Mouse (Mus musculus) forebrain, embryonic 11.5 days (tissue): ENCODE measurements around the gene Mis18a. TPM values are rescaled to one million over a fixed set of nuclear protein-coding genes. Genes with fewer than 3 reads are reported as not detected.

Experiments used
- ATAC-seq: fragments of 200-750 bp; cut with Nextera tagmentation; replicated peaks from 2 replicates; pipeline ENCODE4 v1.8.0; 2017; ENCODE audit warnings: moderate TSS enrichment; ENCODE audit not compliant: low FRiP score
- DNase-seq: peaks from one replicate; pipeline ENCODE4 v3.0.0-alpha.2; 2017; ENCODE audit warnings: low spot score
- H3K27ac ChIP-seq: fragments of 300-500 bp; sonication (generic); 2 replicates; pipeline ENCODE4 v1.5.1; 2014; ENCODE audit warnings: low read depth, low read length
- H3K27me3 ChIP-seq: fragments of 300-500 bp; sonication (generic); 2 replicates; pipeline ENCODE4 v1.6.1; 2014; ENCODE audit warnings: mild to moderate bottlenecking, low read length, mixed read lengths; ENCODE audit not compliant: control insufficient read depth, insufficient read depth
- H3K36me3 ChIP-seq: fragments of 300-500 bp; sonication (generic); 2 replicates; pipeline ENCODE4 v1.6.1; 2014; ENCODE audit warnings: mild to moderate bottlenecking, low read length, moderate library complexity, mixed read lengths; ENCODE audit not compliant: control insufficient read depth, insufficient read depth
- H3K4me1 ChIP-seq: fragments of 300-500 bp; sonication (generic); replicated peaks from 2 replicates; pipeline ENCODE4 v1.6.1; 2014; ENCODE audit warnings: low read length, mixed read lengths; ENCODE audit not compliant: control insufficient read depth, insufficient read depth
- H3K4me2 ChIP-seq: fragments of 300-500 bp; sonication (generic); 2 replicates; pipeline ENCODE4 v1.6.1; 2014; ENCODE audit warnings: low read depth, mild to moderate bottlenecking, low read length, moderate library complexity, mixed read lengths; ENCODE audit not compliant: severe bottlenecking
- H3K4me3 ChIP-seq: fragments of 300-500 bp; sonication (generic); 2 replicates; pipeline ENCODE4 v1.5.1; 2014; ENCODE audit warnings: low read depth, low read length
- H3K9ac ChIP-seq: fragments of 300-500 bp; sonication (generic); 2 replicates; pipeline ENCODE4 v1.6.1; 2014; ENCODE audit warnings: low read length
- H3K9me3 ChIP-seq: fragments of 300-500 bp; sonication (generic); 2 replicates; pipeline ENCODE4 v1.6.1; 2016; ENCODE audit warnings: low read length, mixed read lengths; ENCODE audit not compliant: control insufficient read depth
- WGBS: fragments of 180-500 bp; shearing (Covaris S2); extraction: QIAGEN DNeasy Blood & Tissue Kit; methylation state at CpG from one replicate; pipeline ENCODE4 v1.1.7; 2014; 5-methylcytosine and 5-hydroxymethylcytosine counted together
- polyA plus RNA-seq: library from polyadenylated mRNA; unstranded; fragments of >200 nt; fragmentation: Nextera tagmentation; extraction: Ambion mirVana; gene quantifications from 2 replicates; pipeline ENCODE4 v1.2.1, GENCODE M21; 2014

The Mis18a gene
- polyA plus RNA-seq, 1 experiment from 2014 or later, result 102 TPM

- Histone ChIP-seq H3K4me3 (no peak overlapping the region), H3K27me3 (no peaks in the 10 kb centered on the region), H3K9me3 (no peaks in the 10 kb centered on the region), H3K9ac (no peak overlapping the region), H3K4me2 (no peak overlapping the region), H3K4me1 (no peaks in the 10 kb centered on the region), H3K36me3 (no peaks in the 10 kb centered on the region), H3K27ac (no peak overlapping the region)
- 84% methylated on average over 10 of the region's 10 CpGs for WGBS
- ATAC-seq, result no peak
- no peak for DNase-seq
Measured at GRCm38 (mm10) chr16:90695121-90695520, 32.1 kb downstream of the Mis18a start.

GRCm38 (mm10) chr16:90694719-90695118 lies 32.5 kb downstream of the Mis18a start:
- no peak overlapping the region for H3K27ac ChIP-seq
- 70% methylated on average over 9 of the region's 9 CpGs for WGBS
- no peaks in the 10 kb centered on the region for H3K4me1 ChIP-seq
- no peak overlapping the region for H3K4me3 ChIP-seq
- ATAC-seq, result no peak
- no peak overlapping the region for H3K4me2 ChIP-seq
- H3K9ac ChIP-seq, result no peak overlapping the region
- no peaks in the 10 kb centered on the region for H3K36me3 ChIP-seq
- no peak for DNase-seq
- no peaks in the 10 kb centered on the region for H3K27me3 ChIP-seq
- H3K9me3 ChIP-seq, result no peaks in the 10 kb centered on the region

- Histone ChIP-seq H3K9me3 (no peaks in the 10 kb centered on the region), H3K9ac (no peak overlapping the region), H3K27ac (no peak overlapping the region), H3K4me3 (no peak overlapping the region), H3K27me3 (no peaks in the 10 kb centered on the region), H3K36me3 (no peaks in the 10 kb centered on the region), H3K4me2 (no peak overlapping the region), H3K4me1 (no peaks in the 10 kb centered on the region)
- ATAC-seq, result no peak
- DNase-seq, result no peak
- WGBS, result 96% methylated on average over 5 of the region's 5 CpGs
Measured at GRCm38 (mm10) chr16:90693625-90694024, 33.6 kb downstream of the Mis18a start.

- Histone ChIP-seq H3K27me3 (no peaks in the 10 kb centered on the region), H3K27ac (no peak overlapping the region), H3K4me3 (no peak overlapping the region), H3K9me3 (no peaks in the 10 kb centered on the region), H3K36me3 (no peaks in the 10 kb centered on the region), H3K9ac (no peak overlapping the region), H3K4me1 (no peaks in the 10 kb centered on the region), H3K4me2 (no peak overlapping the region)
- DNase-seq (no peak), ATAC-seq (no peak)
- WGBS, result 84% methylated on average over 15 of the region's 15 CpGs
Measured at GRCm38 (mm10) chr16:90692704-90693385, 34.4 kb downstream of the Mis18a start.

- Histone ChIP-seq H3K4me1 (no peaks in the 10 kb centered on the region), H3K27me3 (no peaks in the 10 kb centered on the region), H3K27ac (no peak overlapping the region), H3K4me3 (no peak overlapping the region), H3K9ac (no peak overlapping the region), H3K9me3 (no peaks in the 10 kb centered on the region), H3K36me3 (no peaks in the 10 kb centered on the region), H3K4me2 (no peak overlapping the region)
- ATAC-seq (no peak), DNase-seq (no peak)
- WGBS, result 88% methylated on average over 12 of the region's 12 CpGs
Measured at GRCm38 (mm10) chr16:90687687-90688263, 39.4 kb downstream of the Mis18a start.

GRCm38 (mm10) chr16:90687011-90687410 lies 40.2 kb downstream of the Mis18a start:
- ATAC-seq (no peak), DNase-seq (no peak)
- no peak overlapping the region for H3K27ac ChIP-seq
- no peaks in the 10 kb centered on the region for H3K4me1 ChIP-seq
- no peaks in the 10 kb centered on the region for H3K36me3 ChIP-seq
- H3K4me2 ChIP-seq, result no peak overlapping the region
- H3K27me3 ChIP-seq, result no peaks in the 10 kb centered on the region
- H3K9ac ChIP-seq, result no peak overlapping the region
- 65% methylated on average over 5 of the region's 5 CpGs for WGBS
- no peak overlapping the region for H3K4me3 ChIP-seq
- no peaks in the 10 kb centered on the region for H3K9me3 ChIP-seq

- Histone ChIP-seq H3K9ac (no peak overlapping the region), H3K36me3 (no peaks in the 10 kb centered on the region), H3K4me1 (no peaks in the 10 kb centered on the region), H3K4me2 (no peak overlapping the region), H3K9me3 (no peaks in the 10 kb centered on the region), H3K4me3 (no peak overlapping the region), H3K27ac (no peak overlapping the region), H3K27me3 (no peaks in the 10 kb centered on the region)
- ATAC-seq, result no peak
- WGBS, result 70% methylated on average over 5 of the region's 5 CpGs
- DNase-seq, result no peak
Measured at GRCm38 (mm10) chr16:90684092-90684491, 43.1 kb downstream of the Mis18a start.

GRCm38 (mm10) chr16:90679984-90680383 lies 47.2 kb downstream of the Mis18a start:
- H3K4me3 ChIP-seq, result no peak overlapping the region
- H3K9me3 ChIP-seq, result no peaks in the 10 kb centered on the region
- WGBS, result 94% methylated on average over 16 of the region's 16 CpGs
- no peak overlapping the region for H3K27ac ChIP-seq
- H3K36me3 ChIP-seq, result no peaks in the 10 kb centered on the region
- H3K4me1 ChIP-seq, result no peaks in the 10 kb centered on the region
- DNase-seq, result no peak
- no peak for ATAC-seq
- H3K9ac ChIP-seq, result no peak overlapping the region
- H3K4me2 ChIP-seq, result no peak overlapping the region
- no peaks in the 10 kb centered on the region for H3K27me3 ChIP-seq

GRCm38 (mm10) chr16:90678820-90679219 lies 48.4 kb downstream of the Mis18a start:
- WGBS, result 89% methylated on average over 3 of the region's 3 CpGs

More at GRCm38 (mm10) chr16:90678820-90679219, 48.4 kb downstream of the Mis18a start:
- ATAC-seq, result no peak
- no peak overlapping the region for H3K4me2 ChIP-seq
- no peaks in the 10 kb centered on the region for H3K36me3 ChIP-seq
- no peaks in the 10 kb centered on the region for H3K27me3 ChIP-seq
- no peak overlapping the region for H3K4me3 ChIP-seq
- no peak overlapping the region for H3K9ac ChIP-seq
- no peaks in the 10 kb centered on the region for H3K9me3 ChIP-seq
- no peak overlapping the region for H3K27ac ChIP-seq
- no peak for DNase-seq
- H3K4me1 ChIP-seq, result no peaks in the 10 kb centered on the region
